Mouse (Mus musculus) hindbrain, embryonic 11.5 days (tissue): ENCODE measurements around the gene Snd1. TPM values are rescaled to one million over a fixed set of nuclear protein-coding genes. Genes with fewer than 3 reads are reported as not detected.
"Not testable (repeated sequence)": the region's sequence is repeated elsewhere in the genome, so short reads cannot be mapped to it uniquely, and the experiment has no call there.

Experiments used
- ATAC-seq: fragments of 200-750 bp; cut with Nextera tagmentation; 2 replicates; pipeline ENCODE4 v1.8.0; 2017; ENCODE audit warnings: mild to moderate bottlenecking, moderate TSS enrichment, moderate library complexity; ENCODE audit not compliant: low FRiP score
- DNase-seq: peaks from one replicate; pipeline ENCODE4 v3.0.0-alpha.2; 2015; ENCODE audit warnings: low spot score
- H3K27ac ChIP-seq: fragments of 300-500 bp; sonication (generic); 2 replicates; pipeline ENCODE4 v1.5.1; 2014; ENCODE audit warnings: mild to moderate bottlenecking, low read depth, low read length
- H3K27me3 ChIP-seq: fragments of 300-500 bp; sonication (generic); 2 replicates; pipeline ENCODE4 v1.6.1; 2014; ENCODE audit warnings: mild to moderate bottlenecking, low read length, moderate library complexity, mixed read lengths; ENCODE audit not compliant: control insufficient read depth, insufficient read depth
- H3K36me3 ChIP-seq: fragments of 300-500 bp; sonication (generic); 2 replicates; pipeline ENCODE4 v1.6.1; 2014; ENCODE audit warnings: mild to moderate bottlenecking, low read length, moderate library complexity, mixed read lengths; ENCODE audit not compliant: control insufficient read depth, insufficient read depth
- H3K4me1 ChIP-seq: fragments of 300-500 bp; sonication (generic); replicated peaks from 2 replicates; pipeline ENCODE4 v1.6.1; 2014; ENCODE audit warnings: low read length, mixed read lengths; ENCODE audit not compliant: control insufficient read depth, insufficient read depth
- H3K4me2 ChIP-seq: fragments of 300-500 bp; sonication (generic); replicated peaks from 2 replicates; pipeline ENCODE4 v1.6.1; 2014; ENCODE audit warnings: mild to moderate bottlenecking, low read depth, low read length
- H3K4me3 ChIP-seq: fragments of 300-500 bp; sonication (generic); 2 replicates; pipeline ENCODE4 v1.5.1; 2014; ENCODE audit warnings: low read depth, low read length
- H3K9ac ChIP-seq: fragments of 300-500 bp; sonication (generic); 2 replicates; pipeline ENCODE4 v1.6.1; 2014; ENCODE audit warnings: low read depth, low read length
- H3K9me3 ChIP-seq: fragments of 300-500 bp; sonication (generic); 2 replicates; pipeline ENCODE4 v1.6.1; 2016; ENCODE audit warnings: low read length; ENCODE audit not compliant: control insufficient read depth
- WGBS: fragments of 180-500 bp; shearing (Covaris S2); extraction: QIAGEN DNeasy Blood & Tissue Kit; methylation state at CpG from one replicate; pipeline ENCODE4 v1.1.7; 2014; 5-methylcytosine and 5-hydroxymethylcytosine counted together
- polyA plus RNA-seq: library from polyadenylated mRNA; unstranded; fragments of >200 nt; fragmentation: Nextera tagmentation; extraction: Ambion mirVana; gene quantifications from 2 replicates; pipeline ENCODE4 v1.2.1, GENCODE M21; 2014

The Snd1 gene
- polyA plus RNA-seq, 1 experiment from 2014 or later = 86.2 TPM

DNA sequence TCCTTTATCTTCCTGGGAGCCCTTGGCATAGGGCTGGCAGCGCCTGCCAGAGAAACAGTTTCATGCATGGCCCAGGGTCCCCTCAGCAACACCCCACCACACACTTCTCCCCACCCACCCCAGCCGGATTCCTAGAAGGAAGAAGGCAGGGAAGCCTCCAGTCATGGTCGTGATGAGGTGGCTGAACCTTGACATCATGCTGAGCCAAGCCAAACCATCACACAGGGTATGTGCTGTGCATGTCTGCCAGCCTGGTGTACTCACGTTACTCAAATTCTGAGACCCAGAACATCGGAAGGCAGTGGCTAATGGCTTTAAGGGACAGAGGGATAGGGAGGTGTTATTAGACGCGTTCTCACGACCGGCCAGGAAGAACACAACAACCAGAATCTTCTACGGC is 448.9 kb downstream of the Snd1 start:
- 87% methylated on average over 10 of the region's 10 CpGs for WGBS
- H3K9me3 ChIP-seq = no peaks in the 10 kb centered on the region
- H3K4me3 ChIP-seq = no peak overlapping the region
- DNase-seq = no peak
- H3K36me3 ChIP-seq = no peaks in the 10 kb centered on the region
- no peaks in the 10 kb centered on the region for H3K4me1 ChIP-seq
- ATAC-seq = no peak
- H3K4me2 ChIP-seq = no peak overlapping the region
- H3K27ac ChIP-seq = no peak overlapping the region
- no peaks in the 10 kb centered on the region for H3K27me3 ChIP-seq
- H3K9ac ChIP-seq = no peak overlapping the region

DNA sequence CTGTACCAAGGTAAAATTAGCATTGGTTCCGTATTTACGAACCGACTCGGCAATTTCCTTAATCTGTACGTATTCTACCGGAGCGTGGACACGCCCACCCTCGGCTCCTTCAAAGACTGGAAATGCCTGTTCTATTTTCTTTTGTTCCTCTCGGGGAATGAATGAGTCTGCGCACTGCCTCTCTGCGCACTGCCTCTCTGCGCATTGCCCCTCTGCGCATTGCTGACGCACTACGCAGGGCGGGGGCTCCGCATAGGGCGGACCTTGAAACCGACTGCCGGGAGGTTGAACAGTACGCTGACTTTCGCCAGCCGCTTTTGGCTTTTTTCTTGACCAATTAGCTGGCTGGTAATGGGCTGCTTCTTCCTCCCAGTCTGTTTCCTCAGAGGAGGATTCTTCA is 453.0 kb downstream of the Snd1 start:
- H3K4me3 ChIP-seq, H3K36me3 ChIP-seq, H3K27ac ChIP-seq, H3K4me2 ChIP-seq, H3K9me3 ChIP-seq, H3K9ac ChIP-seq, H3K4me1 ChIP-seq, H3K27me3 ChIP-seq, DNase-seq, ATAC-seq: not testable (repeated sequence)
- 86% methylated on average over 7 of the region's 24 CpGs for WGBS

- H3K4me3 ChIP-seq, H3K9ac ChIP-seq, H3K9me3 ChIP-seq, H3K27me3 ChIP-seq, ATAC-seq, H3K27ac ChIP-seq, DNase-seq, H3K36me3 ChIP-seq, H3K4me2 ChIP-seq, H3K4me1 ChIP-seq: not testable (repeated sequence)
- 84% methylated on average over 19 of the region's 25 CpGs for WGBS
Observed at GRCm38 (mm10) chr6:28929169-28929803, 454.3 kb downstream of the Snd1 start.

DNA sequence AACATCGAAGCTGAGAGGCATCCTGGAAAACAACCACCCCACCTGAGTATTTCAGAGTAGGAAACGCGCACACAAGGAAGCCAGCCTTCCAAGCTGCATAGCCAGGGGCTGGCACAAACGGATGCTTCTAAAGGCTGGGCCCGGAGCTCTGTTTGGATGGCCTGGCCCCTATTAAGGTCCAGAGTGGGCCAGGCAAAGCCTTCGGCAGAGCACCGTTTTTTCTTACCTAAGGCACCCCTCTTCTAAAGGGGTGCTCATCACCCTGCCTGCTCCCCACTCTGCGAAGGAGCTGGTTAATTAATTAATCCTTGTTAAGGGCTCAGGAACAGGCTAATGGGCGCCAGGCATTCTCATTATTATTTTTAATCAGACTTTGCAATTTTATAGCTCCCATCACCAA is 456.3 kb downstream of the Snd1 start:
- Histone ChIP-seq H3K27me3 (no peaks in the 10 kb centered on the region), H3K4me2 (peak overlapping the region; percentile 54), H3K27ac (no peak overlapping the region), H3K4me1 (peaks cover 4% of the 10 kb centered on the region), H3K36me3 (no peaks in the 10 kb centered on the region), H3K9me3 (no peaks in the 10 kb centered on the region), H3K4me3 (no peak overlapping the region), H3K9ac (no peak overlapping the region)
- WGBS = 34% methylated on average over 9 of the region's 9 CpGs
- DNase-seq = peak; percentile 27
- peak; percentile 52 for ATAC-seq

DNA sequence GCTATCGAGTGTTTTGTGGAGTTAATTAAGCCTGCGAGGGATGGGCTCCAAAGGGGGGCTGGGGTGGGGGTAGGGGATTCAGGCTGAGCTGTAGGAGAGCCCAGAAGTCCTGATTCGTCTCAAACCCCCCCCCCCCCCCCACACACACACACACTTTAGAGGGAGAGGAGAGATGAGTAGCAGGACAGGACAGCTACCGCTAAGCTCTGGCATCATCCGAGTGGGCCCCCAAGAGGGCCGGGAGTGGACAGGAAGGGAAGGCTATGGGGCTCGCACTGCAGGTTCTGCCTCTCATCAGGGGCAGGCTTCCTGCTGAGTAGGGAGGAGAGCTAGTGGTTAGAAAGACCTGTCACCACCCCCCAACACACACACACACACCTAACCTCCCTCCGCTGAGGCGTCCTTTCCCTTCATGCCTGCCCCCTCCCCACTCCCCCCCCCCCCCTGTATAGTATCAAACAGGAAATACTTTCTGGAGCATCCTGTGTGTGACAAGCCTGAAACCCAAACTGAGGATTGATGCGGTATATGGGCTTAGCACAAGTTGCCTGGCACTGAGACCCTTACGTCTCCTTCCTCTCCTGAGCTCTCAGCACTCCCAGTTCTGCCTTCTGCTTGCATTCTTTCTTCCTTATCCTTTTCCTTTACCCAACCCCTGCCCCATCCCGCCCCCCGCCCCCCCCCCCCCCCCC is 456.8 kb downstream of the Snd1 start:
- H3K9me3 ChIP-seq = no peaks in the 10 kb centered on the region
- H3K4me3 ChIP-seq = peak overlapping the region; percentile 20; the same call in 1 of the 2 replicates
- ATAC-seq (peak; percentile 68), DNase-seq (peak; percentile 28)
- H3K27ac ChIP-seq = no peak overlapping the region
- no peaks in the 10 kb centered on the region for H3K36me3 ChIP-seq
- peaks cover 4% of the 10 kb centered on the region for H3K4me1 ChIP-seq
- WGBS = 5% methylated on average over 9 of the region's 13 CpGs
- H3K9ac ChIP-seq = no peak overlapping the region
- peak overlapping the region; percentile 54 for H3K4me2 ChIP-seq
- no peaks in the 10 kb centered on the region for H3K27me3 ChIP-seq

- H3K4me3 ChIP-seq = peak overlapping the region; percentile 20
- DNase-seq (peak; percentile 47), ATAC-seq (peak; percentile 78)
- no peaks in the 10 kb centered on the region for H3K9me3 ChIP-seq
- H3K36me3 ChIP-seq = no peaks in the 10 kb centered on the region
- 8% methylated on average over 18 of the region's 19 CpGs for WGBS
- H3K27me3 ChIP-seq = no peaks in the 10 kb centered on the region
- peak overlapping the region; percentile 54 for H3K4me2 ChIP-seq
- H3K27ac ChIP-seq = no peak overlapping the region
- peak overlapping the region; percentile 34; the same call in 1 of the 2 replicates for H3K9ac ChIP-seq
- peaks cover 4% of the 10 kb centered on the region for H3K4me1 ChIP-seq
Observed at GRCm38 (mm10) chr6:28932328-28932937, 457.5 kb downstream of the Snd1 start.

- no peak for ATAC-seq
- Histone ChIP-seq H3K9me3 (no peaks in the 10 kb centered on the region), H3K4me3 (no peak overlapping the region), H3K27ac (no peak overlapping the region), H3K27me3 (no peaks in the 10 kb centered on the region), H3K4me1 (peaks cover 4% of the 10 kb centered on the region), H3K4me2 (no peak overlapping the region), H3K36me3 (no peaks in the 10 kb centered on the region), H3K9ac (no peak overlapping the region)
- WGBS = 95% methylated on average over 7 of the region's 7 CpGs
- no peak for DNase-seq
Observed at GRCm38 (mm10) chr6:28935736-28936135, 460.8 kb downstream of the Snd1 start.

- ATAC-seq = no peak
- Histone ChIP-seq H3K4me2 (no peak overlapping the region), H3K4me3 (no peak overlapping the region), H3K9me3 (no peaks in the 10 kb centered on the region), H3K4me1 (no peaks in the 10 kb centered on the region; the same call in 1 of the 2 replicates), H3K9ac (no peak overlapping the region), H3K27ac (no peak overlapping the region), H3K27me3 (no peaks in the 10 kb centered on the region; the same call in 1 of the 2 replicates), H3K36me3 (no peaks in the 10 kb centered on the region)
- WGBS = 76% methylated on average over 9 of the region's 9 CpGs
- no peak for DNase-seq
Observed at GRCm38 (mm10) chr6:28947254-28947653, 472.3 kb downstream of the Snd1 start.
